Mouse (Mus musculus) cerebellum, adult 2 months (tissue): Measurements from ENCODE around the gene Josd1. TPM values are rescaled to one million over a fixed set of nuclear protein-coding genes. Genes with fewer than 3 reads are reported as not detected.

Experiments used
- DNase-seq, 2 experiments: peaks; one replicate each; pipeline ENCODE4 v3.0.0; 2021
- H3K27ac ChIP-seq: fragments of 200-500 bp; 2 replicates; pipeline ENCODE4 v1.5.1; 2012; ENCODE audit warnings: low read length, control low read depth, inconsistent platforms; ENCODE audit not compliant: insufficient read depth
- H3K27me3 ChIP-seq: fragments of 200-500 bp; 2 replicates; pipeline ENCODE4 v1.6.1; 2012; ENCODE audit warnings: inconsistent platforms, mild to moderate bottlenecking, low read length, moderate library complexity; ENCODE audit not compliant: control insufficient read depth, insufficient read depth
- H3K4me1 ChIP-seq: fragments of 200-500 bp; 2 replicates; pipeline ENCODE4 v1.6.1; 2011; ENCODE audit warnings: low read length; ENCODE audit not compliant: control insufficient read depth, insufficient read depth
- H3K4me3 ChIP-seq: fragments of 200-500 bp; replicated peaks from 2 replicates; pipeline ENCODE3; 2011; ENCODE audit warnings: mild to moderate bottlenecking, low read depth, low read length, control low read depth; ENCODE audit not compliant: insufficient read depth
- CTCF ChIP-seq: fragments of 200-500 bp; IDR thresholded peaks from 2 replicates; pipeline ENCODE4 v1.5.1; 2011; ENCODE audit warnings: low read depth, mild to moderate bottlenecking, control low read depth, low read length, moderate library complexity, borderline replicate concordance; ENCODE audit not compliant: insufficient read depth
- POLR2A ChIP-seq: fragments of 200-500 bp; IDR thresholded peaks from 2 replicates; pipeline ENCODE4 v1.6.1; 2011; ENCODE audit warnings: low read length, control low read depth, borderline replicate concordance; ENCODE audit not compliant: insufficient read depth
- WGBS: fragments of 180-500 bp; shearing (Covaris S2); methylation state at CpG from one replicate; pipeline ENCODE4 v1.1.7; 2018; 5-methylcytosine and 5-hydroxymethylcytosine counted together
- polyA plus RNA-seq: library from polyadenylated mRNA; depleted of rRNA; stranded (reverse); fragments of >200 nt; gene quantifications from 2 replicates; pipeline ENCODE4 v1.2.3, GENCODE M21; 2012; rRNA removed

Gene Josd1
- 43.8 and 45.0 TPM in 2 replicates for polyA plus RNA-seq

DNA sequence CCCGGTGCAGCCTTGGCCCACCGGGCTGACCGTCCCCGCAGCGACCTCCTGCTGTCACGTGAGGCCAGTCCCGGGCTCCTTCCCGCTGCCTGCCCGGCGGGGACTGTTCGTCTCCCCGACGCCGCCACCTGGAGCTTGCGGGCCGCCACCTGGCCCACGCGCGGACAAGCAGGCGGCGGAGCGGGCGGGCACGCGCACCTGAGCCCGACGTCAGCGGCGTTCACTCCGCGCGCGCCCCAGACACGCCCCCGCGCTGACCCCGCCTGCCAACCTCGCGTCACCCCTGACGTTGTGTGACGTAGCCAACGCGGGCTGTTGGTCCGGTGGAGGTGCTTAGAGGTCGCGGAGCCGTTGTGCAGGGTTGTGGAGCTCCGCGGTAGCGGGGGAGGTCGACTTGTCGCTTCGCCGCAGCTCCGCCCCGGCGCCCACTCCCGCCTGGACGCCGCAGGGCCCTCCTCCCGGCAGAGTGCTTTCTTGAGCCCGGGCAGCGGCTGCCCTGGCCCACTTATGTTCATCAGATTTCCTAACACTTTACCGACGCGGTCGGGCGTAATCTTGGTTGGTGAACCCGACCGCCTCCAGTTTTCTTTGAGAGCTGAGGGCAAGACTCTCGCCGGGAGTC is at the start of gene Josd1:
Gene Josd1 (minus strand): TSS at position 274 of the 622 bp plus-strand sequence.
- TF ChIP-seq POLR2A (peak; percentile 97), CTCF (no peak)
- peak within 1 kb of the TSS; percentile 87 for H3K4me3 ChIP-seq
- no peaks in the 10 kb centered on the region for H3K27me3 ChIP-seq
- H3K4me1 ChIP-seq, result peaks cover 6% of the 10 kb centered on the region; the same call in 1 of the 2 replicates
- WGBS, result under 1% methylated on average over 59 of the region's 72 CpGs
- DNase-seq, result peak; percentile 98 to 99
- H3K27ac ChIP-seq, result peak within 1 kb of the TSS; percentile 95

- no peaks in the 10 kb centered on the region for H3K27me3 ChIP-seq
- no peak overlapping the region for H3K4me3 ChIP-seq
- no peak for DNase-seq
- WGBS, result 75% methylated on average over 8 of the region's 8 CpGs
- peaks cover 10% of the 10 kb centered on the region for H3K4me1 ChIP-seq
- no peak overlapping the region for H3K27ac ChIP-seq
- TF ChIP-seq POLR2A, result no peak
- TF ChIP-seq CTCF, result no peak
These were observed 46.6 kb upstream of the Josd1 start for GRCm38 (mm10) chr15:79734311-79734710.

GRCm38 (mm10) chr15:79733640-79734039 is 45.9 kb upstream of the Josd1 start:
- no peak for DNase-seq
- WGBS, result 77% methylated on average over 4 of the region's 4 CpGs
- H3K27ac ChIP-seq, result no peak overlapping the region
- H3K27me3 ChIP-seq, result no peaks in the 10 kb centered on the region
- TF ChIP-seq CTCF (no peak), POLR2A (no peak)
- H3K4me3 ChIP-seq, result no peak overlapping the region
- H3K4me1 ChIP-seq, result peaks cover 9% of the 10 kb centered on the region

DNA sequence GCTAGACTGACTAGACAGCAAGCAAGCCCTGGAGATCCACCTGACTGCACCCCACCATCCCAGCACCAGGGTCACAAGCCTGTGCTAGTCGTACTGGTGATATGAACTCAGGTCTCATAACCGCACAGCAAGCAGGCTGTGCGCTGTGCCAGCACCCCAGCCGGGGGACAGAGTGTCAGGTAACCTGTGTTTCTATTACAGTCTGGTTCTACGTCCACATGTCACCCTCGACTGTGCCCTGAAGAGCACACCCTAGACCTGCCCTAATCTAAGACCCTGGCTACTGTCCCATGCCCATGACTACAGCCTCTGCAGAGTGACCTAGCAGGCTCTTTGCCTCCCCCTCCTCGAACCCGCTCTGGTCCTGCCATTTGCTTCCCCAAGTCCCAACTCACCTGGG is 45.5 kb upstream of the Josd1 start:
- 88% methylated on average over 8 of the region's 8 CpGs for WGBS
- Histone ChIP-seq H3K4me1 (peaks cover 11% of the 10 kb centered on the region), H3K27ac (no peak overlapping the region), H3K4me3 (no peak overlapping the region), H3K27me3 (no peaks in the 10 kb centered on the region)
- TF ChIP-seq POLR2A, result no peak
- no peak for TF ChIP-seq CTCF
- DNase-seq, result no peak

GRCm38 (mm10) chr15:79731554-79731953 is 43.8 kb upstream of the Josd1 start:
- DNase-seq, result no peak
- no peaks in the 10 kb centered on the region for H3K27me3 ChIP-seq
- H3K4me3 ChIP-seq, result no peak overlapping the region
- peaks cover 9% of the 10 kb centered on the region for H3K4me1 ChIP-seq
- no peak overlapping the region for H3K27ac ChIP-seq
- TF ChIP-seq POLR2A (no peak), CTCF (no peak)
- 89% methylated on average over 7 of the region's 7 CpGs for WGBS

- no peak overlapping the region for H3K4me3 ChIP-seq
- DNase-seq, result peak in 1 of 2 experiments; percentile 58
- H3K27me3 ChIP-seq, result no peaks in the 10 kb centered on the region
- 66% methylated on average over 10 of the region's 10 CpGs for WGBS
- H3K27ac ChIP-seq, result 0 out of 2 replicates have a peak overlapping the region, but pooled peaks have one; percentile 58
- no peak for TF ChIP-seq CTCF
- TF ChIP-seq POLR2A, result no peak
- peaks cover 9% of the 10 kb centered on the region for H3K4me1 ChIP-seq
These were observed 41.1 kb upstream of the Josd1 start for GRCm38 (mm10) chr15:79728731-79729388.

DNA sequence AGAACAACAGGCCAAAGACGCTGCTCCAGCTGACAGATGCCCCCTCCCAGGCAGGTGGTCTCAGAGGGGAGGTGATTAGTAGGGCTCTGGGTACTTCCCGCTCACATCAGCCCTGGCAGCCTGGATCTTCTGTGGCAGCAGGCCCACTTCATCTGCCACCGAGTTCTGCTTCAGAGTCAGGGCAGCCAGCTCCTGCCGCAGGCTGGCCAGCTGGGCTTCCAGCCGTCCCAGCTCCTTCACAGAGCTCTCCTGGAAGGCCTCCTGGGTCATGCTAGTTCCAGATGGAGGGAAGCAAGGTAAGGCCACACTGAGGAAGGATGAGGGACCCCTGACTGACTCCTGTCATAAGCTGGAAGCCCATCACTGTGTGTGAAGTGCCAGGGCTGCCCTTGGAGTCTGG is 40.6 kb upstream of the Josd1 start:
- TF ChIP-seq POLR2A (no peak), CTCF (no peak)
- Histone ChIP-seq H3K27me3 (no peaks in the 10 kb centered on the region), H3K4me1 (peaks cover 9% of the 10 kb centered on the region), H3K4me3 (no peak overlapping the region), H3K27ac (0 out of 2 replicates have a peak overlapping the region, but pooled peaks have one; percentile 58)
- peak; percentile 53 to 62 for DNase-seq
- 17% methylated on average over 5 of the region's 5 CpGs for WGBS

- H3K4me1 ChIP-seq, result peaks cover 9% of the 10 kb centered on the region
- H3K4me3 ChIP-seq, result no peak overlapping the region
- H3K27ac ChIP-seq, result 0 out of 2 replicates have a peak overlapping the region, but pooled peaks have one; percentile 58
- no peak for DNase-seq
- TF ChIP-seq CTCF, result no peak
- no peak for TF ChIP-seq POLR2A
- WGBS, result 69% methylated on average over 6 of the region's 6 CpGs
- no peaks in the 10 kb centered on the region for H3K27me3 ChIP-seq
These were observed 40.1 kb upstream of the Josd1 start for GRCm38 (mm10) chr15:79727840-79728239.
